Mouse (Mus musculus) embryonic facial prominence, embryonic 10.5 days (tissue): Measurements from ENCODE around the gene Spdef. TPM values are rescaled to one million over a fixed set of nuclear protein-coding genes. Genes with fewer than 3 reads are reported as not detected.

ENCODE experiments used
- DNase-seq: peaks from one replicate; pipeline ENCODE4 v3.0.0-alpha.2; 2017; ENCODE audit warnings: low spot score
- H3K27ac ChIP-seq: fragments of 300-500 bp; sonication (generic); replicated peaks from 2 replicates; pipeline ENCODE4 v1.5.1; 2016; ENCODE audit warnings: mild to moderate bottlenecking
- H3K27me3 ChIP-seq: fragments of 300-500 bp; sonication (generic); replicated peaks from 2 replicates; pipeline ENCODE4 v1.6.1; 2016; ENCODE audit warnings: low read depth, mild to moderate bottlenecking; ENCODE audit not compliant: poor library complexity, severe bottlenecking
- H3K36me3 ChIP-seq: fragments of 300-500 bp; sonication (generic); replicated peaks from 2 replicates; pipeline ENCODE4 v1.6.1; 2016; ENCODE audit warnings: mild to moderate bottlenecking, moderate library complexity
- H3K4me1 ChIP-seq: fragments of 300-500 bp; sonication (generic); 2 replicates; pipeline ENCODE4 v1.6.1; 2016
- H3K4me3 ChIP-seq: fragments of 300-500 bp; sonication (generic); 2 replicates; pipeline ENCODE4 v1.5.1; 2016; ENCODE audit warnings: mild to moderate bottlenecking, moderate library complexity
- H3K9me3 ChIP-seq: fragments of 300-500 bp; sonication (generic); 2 replicates; pipeline ENCODE4 v1.6.1; 2016; ENCODE audit warnings: mild to moderate bottlenecking
- WGBS: fragments of 180-500 bp; shearing (Covaris S2); methylation state at CpG from one replicate; pipeline ENCODE4 v1.1.7; 2016; 5-methylcytosine and 5-hydroxymethylcytosine counted together
- polyA plus RNA-seq: library from polyadenylated mRNA; unstranded; fragments of >200 nt; fragmentation: Nextera tagmentation; extraction: Ambion mirVana; gene quantifications from 2 replicates; pipeline ENCODE4 v1.2.1, GENCODE M21; 2016

Gene Spdef
- polyA plus RNA-seq, 1 experiment from 2014 or later: 0.15 TPM

DNA sequence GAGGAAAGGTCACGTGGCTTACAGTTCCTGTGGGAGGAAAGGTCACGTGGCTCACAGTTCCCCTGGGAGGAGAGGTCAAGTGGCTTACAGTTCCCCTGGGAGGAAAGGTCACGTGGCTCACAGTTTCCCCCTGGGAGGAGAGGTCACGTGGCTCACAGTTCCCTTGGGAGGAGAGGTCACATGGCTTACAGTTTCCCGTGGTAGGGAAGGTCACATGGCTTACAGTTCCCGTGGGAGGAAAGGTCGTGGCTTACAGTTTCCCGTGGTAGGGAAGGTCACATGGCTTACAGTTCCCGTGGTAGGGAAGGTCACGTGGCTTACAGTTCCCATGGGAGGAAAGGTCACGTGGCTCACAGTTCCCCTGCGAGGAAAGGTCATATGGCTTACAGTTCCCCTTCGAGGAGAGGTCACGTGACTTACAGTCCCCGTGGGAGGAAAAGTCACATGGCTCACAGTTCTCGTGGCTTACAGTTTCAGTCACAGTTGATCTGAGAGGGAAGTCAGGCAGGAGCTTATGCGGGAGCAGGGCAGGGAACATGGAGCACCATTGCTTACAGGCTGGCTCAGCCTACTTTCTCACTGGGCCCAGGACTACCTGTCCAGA, 29.0 kb downstream of the Spdef start:
- Histone ChIP-seq H3K27me3 (peaks cover 26% of the 10 kb centered on the region), H3K27ac (no peak overlapping the region), H3K9me3 (peaks cover 13% of the 10 kb centered on the region), H3K4me1 (peaks cover 20% of the 10 kb centered on the region), H3K36me3 (no peaks in the 10 kb centered on the region), H3K4me3 (no peak overlapping the region)
- DNase-seq: no peak
- 84% methylated on average over 17 of the region's 17 CpGs for WGBS

GRCm38 (mm10) chr17:27690993-27691693, 37.6 kb downstream of the Spdef start:
- H3K27ac ChIP-seq: no peak overlapping the region
- peaks cover 29% of the 10 kb centered on the region for H3K27me3 ChIP-seq
- no peak overlapping the region for H3K4me3 ChIP-seq
- no peaks in the 10 kb centered on the region for H3K36me3 ChIP-seq
- H3K4me1 ChIP-seq: peaks cover 27% of the 10 kb centered on the region
- H3K9me3 ChIP-seq: no peaks in the 10 kb centered on the region
- no peak for DNase-seq
- WGBS: 66% methylated on average over 14 of the region's 14 CpGs

GRCm38 (mm10) chr17:27686395-27686794, 42.4 kb downstream of the Spdef start:
- DNase-seq: no peak
- WGBS: 48% methylated on average over 5 of the region's 5 CpGs
- Histone ChIP-seq H3K36me3 (no peaks in the 10 kb centered on the region), H3K4me3 (peak overlapping the region; percentile 68), H3K9me3 (no peaks in the 10 kb centered on the region), H3K27me3 (peaks cover 65% of the 10 kb centered on the region), H3K27ac (0 out of 2 replicates have a peak overlapping the region, but pooled peaks have one; percentile 72), H3K4me1 (peaks cover 42% of the 10 kb centered on the region)

GRCm38 (mm10) chr17:27685550-27685913, 43.2 kb downstream of the Spdef start:
- 5% methylated on average over 11 of the region's 11 CpGs for WGBS
- Histone ChIP-seq H3K27me3 (peaks cover 65% of the 10 kb centered on the region), H3K36me3 (no peaks in the 10 kb centered on the region), H3K4me3 (peak overlapping the region; percentile 68), H3K27ac (peak overlapping the region; percentile 72), H3K4me1 (peaks cover 33% of the 10 kb centered on the region), H3K9me3 (no peaks in the 10 kb centered on the region)
- peak; percentile 27 for DNase-seq

GRCm38 (mm10) chr17:27684886-27685549, 43.7 kb downstream of the Spdef start:
- H3K27ac ChIP-seq: peak overlapping the region; percentile 72
- WGBS: under 1% methylated on average over 53 of the region's 53 CpGs
- H3K27me3 ChIP-seq: peaks cover 65% of the 10 kb centered on the region

GRCm38 (mm10) chr17:27678924-27679813, 49.6 kb downstream of the Spdef start:
- Histone ChIP-seq H3K27ac (0 out of 2 replicates have a peak overlapping the region, but pooled peaks have one; percentile 2), H3K36me3 (no peaks in the 10 kb centered on the region), H3K4me3 (no peak overlapping the region), H3K9me3 (no peaks in the 10 kb centered on the region), H3K4me1 (peaks cover 22% of the 10 kb centered on the region), H3K27me3 (peaks cover 15% of the 10 kb centered on the region)
- WGBS: 48% methylated on average over 11 of the region's 11 CpGs
- no peak for DNase-seq

More at GRCm38 (mm10) chr17:27684886-27685549, 43.7 kb downstream of the Spdef start:
- no peaks in the 10 kb centered on the region for H3K9me3 ChIP-seq
- no peaks in the 10 kb centered on the region for H3K36me3 ChIP-seq
- peak overlapping the region; percentile 68 for H3K4me3 ChIP-seq
- DNase-seq: peak; percentile 86
- peaks cover 30% of the 10 kb centered on the region for H3K4me1 ChIP-seq

DNA sequence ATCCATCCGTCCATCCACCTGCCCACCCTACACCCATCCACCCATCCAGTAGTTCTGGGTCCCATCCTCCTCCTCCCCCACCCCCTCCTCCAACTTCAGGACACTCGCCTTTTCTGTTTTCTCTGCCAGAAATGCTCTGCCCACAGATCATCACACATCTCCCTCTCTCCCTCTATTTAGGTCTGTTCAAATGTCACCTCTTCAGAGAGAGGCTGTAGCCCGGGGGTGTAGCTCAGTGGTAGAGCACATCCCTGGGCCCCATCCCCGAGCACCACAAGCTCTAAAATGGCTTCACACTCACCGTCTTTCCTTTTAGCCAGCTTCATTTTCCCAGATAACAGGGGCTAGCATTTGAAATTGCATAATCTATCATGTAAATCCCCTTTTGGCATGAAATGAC, 51.0 kb downstream of the Spdef start:
- Histone ChIP-seq H3K27me3 (peaks cover 1% of the 10 kb centered on the region), H3K4me1 (peaks cover 22% of the 10 kb centered on the region), H3K4me3 (no peak overlapping the region), H3K27ac (no peak overlapping the region), H3K9me3 (no peaks in the 10 kb centered on the region), H3K36me3 (no peaks in the 10 kb centered on the region)
- WGBS: 82% methylated on average over 5 of the region's 5 CpGs
- DNase-seq: no peak

GRCm38 (mm10) chr17:27676270-27676669, 52.5 kb downstream of the Spdef start:
- no peaks in the 10 kb centered on the region for H3K27me3 ChIP-seq
- peaks cover 22% of the 10 kb centered on the region for H3K4me1 ChIP-seq
- 70% methylated on average over 7 of the region's 7 CpGs for WGBS
- H3K9me3 ChIP-seq: no peaks in the 10 kb centered on the region
- H3K36me3 ChIP-seq: no peaks in the 10 kb centered on the region
- no peak for DNase-seq
- H3K4me3 ChIP-seq: no peak overlapping the region
- no peak overlapping the region for H3K27ac ChIP-seq

DNA sequence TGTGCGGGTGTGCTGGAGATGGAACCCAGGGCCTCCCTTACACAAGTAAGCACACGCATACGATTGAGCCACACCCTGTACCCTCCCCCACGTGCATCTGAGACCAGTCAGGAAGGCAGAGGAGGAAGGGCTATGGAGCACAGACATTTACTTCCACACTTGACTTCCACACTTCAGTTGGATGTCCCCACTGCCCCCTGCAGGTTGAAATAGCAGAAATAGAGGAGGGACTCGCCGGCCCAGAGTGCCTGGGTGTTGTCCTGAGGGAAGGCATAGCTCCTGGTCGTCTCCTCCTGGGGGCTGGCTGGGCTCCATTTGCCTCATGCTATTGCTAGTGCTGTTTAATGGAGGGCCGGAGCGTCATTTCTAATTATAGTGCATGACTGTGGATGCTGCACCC, 53.3 kb downstream of the Spdef start:
- no peak overlapping the region for H3K27ac ChIP-seq
- H3K27me3 ChIP-seq: no peaks in the 10 kb centered on the region
- H3K9me3 ChIP-seq: no peaks in the 10 kb centered on the region
- peaks cover 22% of the 10 kb centered on the region for H3K4me1 ChIP-seq
- DNase-seq: no peak
- 68% methylated on average over 9 of the region's 9 CpGs for WGBS
- H3K4me3 ChIP-seq: no peak overlapping the region
- no peaks in the 10 kb centered on the region for H3K36me3 ChIP-seq

DNA sequence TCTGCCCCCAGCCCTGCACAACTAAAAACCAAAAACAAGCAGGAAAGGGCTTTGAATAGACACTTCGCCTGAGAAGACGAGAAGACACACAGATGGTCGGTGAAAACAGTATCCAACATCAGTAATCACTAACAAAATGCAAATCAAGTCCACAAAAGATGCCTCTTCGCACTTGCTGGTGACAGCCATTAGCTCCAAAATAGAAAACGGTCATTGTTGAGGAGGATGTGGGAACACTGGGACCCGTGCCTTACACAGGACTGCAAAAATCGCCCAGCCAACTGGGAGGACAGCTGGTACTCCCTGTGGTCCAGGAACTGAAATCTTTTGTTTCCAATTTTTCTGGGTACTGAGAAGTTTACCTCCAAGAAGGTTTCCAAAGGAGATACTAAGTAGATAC, 54.8 kb downstream of the Spdef start:
- H3K9me3 ChIP-seq: no peaks in the 10 kb centered on the region
- no peaks in the 10 kb centered on the region for H3K27me3 ChIP-seq
- 88% methylated on average over 7 of the region's 7 CpGs for whole genome bisulfite sequencing
- H3K4me3 ChIP-seq: no peak overlapping the region
- peaks cover 11% of the 10 kb centered on the region for H3K4me1 ChIP-seq
- no peak for DNase-seq
- H3K27ac ChIP-seq: no peak overlapping the region
- no peaks in the 10 kb centered on the region for H3K36me3 ChIP-seq

- Histone ChIP-seq H3K27me3 (no peaks in the 10 kb centered on the region), H3K9me3 (no peaks in the 10 kb centered on the region), H3K4me3 (no peak overlapping the region), H3K36me3 (no peaks in the 10 kb centered on the region), H3K4me1 (peaks cover 7% of the 10 kb centered on the region; the same call in 1 of the 2 replicates), H3K27ac (no peak overlapping the region)
- no peak for DNase-seq
- WGBS: 83% methylated on average over 6 of the region's 6 CpGs
Measured at GRCm38 (mm10) chr17:27671720-27672119, 57.0 kb downstream of the Spdef start.
